Mouse (Mus musculus): ENCODE results near the gene Olfr1410. TPM values are rescaled to one million over a fixed set of nuclear protein-coding genes. Genes with fewer than 3 reads are reported as not detected.
A peak's percentile ranks its signal among the peaks of the same experiment; 100 is the strongest.

Gene Olfr1410
- polyA plus RNA-seq (2015; fragmentation: Nextera tagmentation; extraction: Ambion mirVana), result not detected in 2 replicates

DNA sequence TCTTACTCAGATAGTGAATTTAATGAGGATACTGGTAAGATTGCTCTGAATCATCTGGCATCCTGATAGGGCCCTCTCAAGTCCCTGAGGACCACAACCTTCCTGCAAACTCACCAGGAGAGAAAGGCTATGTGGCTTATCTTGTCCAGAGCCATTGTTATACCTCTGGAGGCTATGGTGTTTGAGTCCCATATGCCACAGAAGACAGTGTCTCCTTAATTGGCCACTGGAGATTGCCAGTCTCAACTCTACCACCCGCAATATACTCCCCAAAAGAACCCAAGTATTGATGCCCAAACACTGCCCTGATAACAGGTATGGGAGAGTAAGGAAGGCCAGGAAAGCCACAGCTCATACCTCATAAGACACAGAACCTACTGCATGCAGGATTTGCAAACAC, at the start of gene Olfr1410:
TSS of gene Olfr1410 (plus strand) at position 301 of the 400 bp plus-strand sequence.
- WGBS, result 81% methylated on average over 1 of the region's 1 CpGs
- Histone ChIP-seq H3K9me3 (ENCODE audit: control insufficient read depth) (no peaks in the 10 kb centered on the region), H3K9ac (ENCODE audit: low read depth, low read length) (no peak within 1 kb of the TSS), H3K4me1 (replicated peaks; ENCODE audit: control insufficient read depth, insufficient read depth, low read length) (no peaks in the 10 kb centered on the region), H3K4me3 (ENCODE audit: low read depth, low read length) (no peak within 1 kb of the TSS), H3K27ac (ENCODE audit: low read depth, low read length) (no peak within 1 kb of the TSS), H3K36me3 (ENCODE audit: control insufficient read depth, insufficient read depth) (no peaks in the 10 kb centered on the region), H3K27me3 (replicated peaks; ENCODE audit: control insufficient read depth, insufficient read depth, low read length) (no peaks in the 10 kb centered on the region), H3K4me2 (replicated peaks; ENCODE audit: low read depth) (no peak within 1 kb of the TSS)
- ATAC-seq, result no peak
- no peak for TF ChIP-seq CTCF (IDR thresholded peaks at IDR 0.05; ENCODE audit: low read depth)

DNA sequence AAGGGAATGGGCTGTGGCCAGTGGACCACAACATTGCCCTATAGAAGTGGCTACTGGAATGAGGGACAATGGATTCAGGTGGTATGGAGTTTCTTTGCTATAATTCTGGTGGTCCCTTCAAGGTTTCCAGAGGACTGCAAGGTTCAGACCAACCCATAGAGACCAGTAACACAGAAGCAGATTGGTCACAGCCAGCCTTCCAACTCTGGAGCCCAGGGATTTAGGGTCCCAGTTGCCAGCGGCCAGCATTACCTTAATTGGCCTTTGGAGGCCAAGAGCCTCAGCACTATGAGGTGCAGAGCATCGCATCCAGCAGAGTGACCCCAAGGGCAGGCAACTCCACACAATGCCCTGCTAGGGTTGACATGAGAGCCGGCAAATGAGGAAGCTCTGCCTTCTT, 34.6 kb upstream of the Olfr1410 start, which contains the start of gene Olfr1413:
TSS of gene Olfr1413 (plus strand) at position 301 of the 400 bp plus-strand sequence.
- Histone ChIP-seq H3K36me3 (ENCODE audit: control insufficient read depth, insufficient read depth) (no peaks in the 10 kb centered on the region), H3K4me2 (replicated peaks; ENCODE audit: low read depth) (no peak within 1 kb of the TSS), H3K9ac (ENCODE audit: low read depth, low read length) (no peak within 1 kb of the TSS), H3K4me1 (replicated peaks; ENCODE audit: control insufficient read depth, insufficient read depth, low read length) (no peaks in the 10 kb centered on the region), H3K27ac (ENCODE audit: low read depth, low read length) (no peak within 1 kb of the TSS), H3K9me3 (ENCODE audit: control insufficient read depth) (no peaks in the 10 kb centered on the region), H3K27me3 (replicated peaks; ENCODE audit: control insufficient read depth, insufficient read depth, low read length) (no peaks in the 10 kb centered on the region), H3K4me3 (ENCODE audit: low read depth, low read length) (no peak within 1 kb of the TSS)
- no peak for ATAC-seq
- no peak for TF ChIP-seq CTCF (IDR thresholded peaks at IDR 0.05; ENCODE audit: low read depth)
- WGBS, result 82% methylated on average over 3 of the region's 3 CpGs

DNA sequence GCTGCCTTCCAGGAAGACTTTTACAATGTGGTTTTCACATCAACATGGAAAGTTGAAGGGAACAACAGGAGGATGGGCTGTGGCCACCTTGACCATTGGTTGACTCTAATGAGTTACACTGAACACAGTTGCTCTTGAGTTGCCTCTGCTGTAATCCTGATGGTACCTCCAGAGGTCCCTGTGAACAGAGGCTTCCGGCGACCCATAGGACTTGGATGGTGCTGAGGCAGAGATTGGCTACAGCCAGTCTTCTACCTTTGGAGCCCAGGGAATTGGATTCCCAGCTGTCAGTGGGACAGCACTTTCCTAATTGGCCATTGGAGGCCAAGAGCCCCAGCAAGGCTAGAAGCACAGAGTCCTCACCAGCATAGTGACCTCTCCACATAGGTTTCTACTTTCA, 20.1 kb upstream of the Olfr1410 start, which contains the start of gene Olfr1412:
TSS of gene Olfr1412 (plus strand) at position 301 of the 400 bp plus-strand sequence.
- Histone ChIP-seq H3K4me1 (replicated peaks; ENCODE audit: control insufficient read depth, insufficient read depth, low read length) (no peaks in the 10 kb centered on the region), H3K9me3 (ENCODE audit: control insufficient read depth) (no peaks in the 10 kb centered on the region), H3K36me3 (ENCODE audit: control insufficient read depth, insufficient read depth) (no peaks in the 10 kb centered on the region), H3K4me2 (replicated peaks; ENCODE audit: low read depth) (no peak within 1 kb of the TSS), H3K27me3 (replicated peaks; ENCODE audit: control insufficient read depth, insufficient read depth, low read length) (no peaks in the 10 kb centered on the region), H3K4me3 (ENCODE audit: low read depth, low read length) (no peak within 1 kb of the TSS), H3K27ac (ENCODE audit: low read depth, low read length) (no peak within 1 kb of the TSS), H3K9ac (ENCODE audit: low read depth, low read length) (no peak within 1 kb of the TSS)
- 83% methylated on average over 2 of the region's 2 CpGs for WGBS
- no peak for TF ChIP-seq CTCF (IDR thresholded peaks at IDR 0.05; ENCODE audit: low read depth)
- ATAC-seq, result no peak

DNA sequence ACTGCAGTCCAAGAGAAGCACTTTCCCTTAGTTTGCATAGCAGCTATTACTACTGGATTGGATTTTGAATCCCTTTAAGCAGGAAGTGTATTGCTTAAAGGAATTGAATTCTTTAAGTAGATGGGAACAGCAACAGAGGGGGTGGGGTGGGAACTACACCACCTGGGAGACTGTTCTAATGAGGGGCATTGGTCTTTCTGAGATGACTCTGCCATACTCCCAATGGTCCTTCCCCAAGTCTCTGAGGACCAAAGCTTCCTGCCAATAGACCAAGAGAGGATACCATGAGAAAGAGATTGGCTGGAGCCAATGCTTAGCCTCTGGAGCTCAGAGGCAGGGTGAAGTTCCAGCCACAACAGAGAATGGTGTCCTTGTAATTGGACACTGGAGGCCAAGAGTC, 11.5 kb upstream of the Olfr1410 start, which contains the start of gene Olfr1411:
TSS of gene Olfr1411 (plus strand) at position 301 of the 400 bp plus-strand sequence.
- Histone ChIP-seq H3K36me3 (ENCODE audit: control insufficient read depth, insufficient read depth) (no peaks in the 10 kb centered on the region), H3K9me3 (ENCODE audit: control insufficient read depth) (no peaks in the 10 kb centered on the region), H3K4me1 (replicated peaks; ENCODE audit: control insufficient read depth, insufficient read depth, low read length) (no peaks in the 10 kb centered on the region), H3K4me3 (ENCODE audit: low read depth, low read length) (no peak within 1 kb of the TSS), H3K27me3 (replicated peaks; ENCODE audit: control insufficient read depth, insufficient read depth, low read length) (no peaks in the 10 kb centered on the region), H3K27ac (ENCODE audit: low read depth, low read length) (no peak within 1 kb of the TSS), H3K9ac (ENCODE audit: low read depth, low read length) (no peak within 1 kb of the TSS), H3K4me2 (replicated peaks; ENCODE audit: low read depth) (no peak within 1 kb of the TSS)
- no peak for ATAC-seq
- no peak for TF ChIP-seq CTCF (IDR thresholded peaks at IDR 0.05; ENCODE audit: low read depth)

DNA sequence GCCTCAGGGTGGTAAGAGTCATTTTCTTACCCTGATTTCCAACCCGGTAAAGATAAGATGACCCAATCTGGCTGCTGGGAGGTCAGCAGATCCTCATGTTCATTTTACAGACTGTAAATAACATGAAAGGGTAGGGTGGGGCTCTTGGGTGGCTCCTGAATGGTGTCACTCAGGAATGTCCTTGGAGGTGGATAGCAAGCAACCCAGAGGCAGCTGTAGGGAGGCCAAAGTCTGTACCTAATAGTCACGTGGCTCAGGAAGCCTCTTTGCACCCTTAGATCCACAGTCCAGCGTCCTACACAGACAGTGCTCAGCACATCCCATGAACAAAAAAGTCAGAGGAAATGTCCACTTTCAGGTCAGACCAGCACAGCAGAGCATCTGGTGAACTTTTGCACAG, 9.6 kb upstream of the Olfr1410 start:
- Histone ChIP-seq H3K27me3 (replicated peaks; ENCODE audit: control insufficient read depth, insufficient read depth, low read length) (no peaks in the 10 kb centered on the region), H3K4me2 (replicated peaks; ENCODE audit: low read depth) (no peak overlapping the region), H3K4me1 (replicated peaks; ENCODE audit: control insufficient read depth, insufficient read depth, low read length) (no peaks in the 10 kb centered on the region), H3K9me3 (ENCODE audit: control insufficient read depth) (no peaks in the 10 kb centered on the region), H3K27ac (ENCODE audit: low read depth, low read length) (no peak overlapping the region), H3K36me3 (ENCODE audit: control insufficient read depth, insufficient read depth) (no peaks in the 10 kb centered on the region), H3K9ac (ENCODE audit: low read depth, low read length) (no peak overlapping the region), H3K4me3 (ENCODE audit: low read depth, low read length) (no peak overlapping the region)
- 57% methylated on average over 3 of the region's 3 CpGs for WGBS
- no peak for TF ChIP-seq CTCF (IDR thresholded peaks at IDR 0.05; ENCODE audit: low read depth)
- no peak for ATAC-seq

DNA sequence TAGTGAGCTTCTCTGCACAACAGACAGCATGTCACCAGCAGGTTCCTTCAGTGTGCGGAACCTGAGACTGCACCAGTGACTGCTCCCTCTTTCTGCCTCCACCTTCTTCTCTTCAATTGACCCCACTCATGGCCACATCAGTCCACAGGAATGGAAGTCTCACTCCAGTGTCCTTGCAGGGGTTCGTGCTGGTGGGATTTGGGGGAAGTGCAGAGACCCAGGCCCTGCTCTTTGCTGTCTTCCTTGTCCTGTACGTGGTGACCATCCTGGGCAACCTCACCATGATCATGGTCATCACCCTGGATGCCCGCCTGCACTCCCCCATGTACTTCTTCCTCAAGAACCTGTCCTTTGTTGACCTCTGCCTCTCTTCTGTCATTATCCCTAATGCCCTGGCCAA, 2.1 kb downstream of the Olfr1410 start:
- no peak for TF ChIP-seq CTCF (IDR thresholded peaks at IDR 0.05; ENCODE audit: low read depth)
- Histone ChIP-seq H3K9me3 (ENCODE audit: control insufficient read depth) (no peaks in the 10 kb centered on the region), H3K27ac (ENCODE audit: low read depth, low read length) (no peak overlapping the region), H3K27me3 (replicated peaks; ENCODE audit: control insufficient read depth, insufficient read depth, low read length) (no peaks in the 10 kb centered on the region), H3K4me3 (ENCODE audit: low read depth, low read length) (no peak overlapping the region), H3K36me3 (ENCODE audit: control insufficient read depth, insufficient read depth) (no peaks in the 10 kb centered on the region), H3K4me2 (replicated peaks; ENCODE audit: low read depth) (no peak overlapping the region), H3K4me1 (replicated peaks; ENCODE audit: control insufficient read depth, insufficient read depth, low read length) (no peaks in the 10 kb centered on the region), H3K9ac (ENCODE audit: low read depth, low read length) (no peak overlapping the region)
- no peak for ATAC-seq
- 78% methylated on average over 4 of the region's 4 CpGs for WGBS

DNA sequence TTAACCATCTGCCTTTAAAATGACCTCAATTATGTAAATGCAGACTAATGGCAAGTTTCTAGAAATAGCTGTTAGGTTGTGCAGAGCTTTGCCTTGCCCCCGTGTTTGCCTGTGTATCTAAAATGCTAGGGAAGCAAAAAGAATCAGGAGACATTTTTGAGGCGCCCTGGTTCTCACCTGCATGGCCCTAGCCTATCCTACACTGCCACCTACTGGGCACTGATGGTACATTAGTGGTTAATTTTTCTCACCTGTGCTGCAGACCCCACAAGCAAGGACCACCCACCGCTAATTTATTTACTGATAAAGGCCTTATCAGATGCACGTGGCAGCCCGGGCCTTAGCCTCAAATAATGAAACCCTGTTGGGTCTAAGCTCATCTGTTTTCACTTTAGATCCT, 5.4 kb downstream of the Olfr1410 start:
- Histone ChIP-seq H3K27me3 (replicated peaks; ENCODE audit: control insufficient read depth, insufficient read depth, low read length) (no peaks in the 10 kb centered on the region), H3K4me2 (replicated peaks; ENCODE audit: low read depth) (no peak overlapping the region), H3K4me3 (ENCODE audit: low read depth, low read length) (no peak overlapping the region), H3K9ac (ENCODE audit: low read depth, low read length) (no peak overlapping the region), H3K27ac (ENCODE audit: low read depth, low read length) (no peak overlapping the region), H3K4me1 (replicated peaks; ENCODE audit: control insufficient read depth, insufficient read depth, low read length) (no peaks in the 10 kb centered on the region), H3K9me3 (ENCODE audit: control insufficient read depth) (no peaks in the 10 kb centered on the region), H3K36me3 (ENCODE audit: control insufficient read depth, insufficient read depth) (no peaks in the 10 kb centered on the region)
- no peak for ATAC-seq
- 4% methylated on average over 5 of the region's 5 CpGs for WGBS
- TF ChIP-seq CTCF (IDR thresholded peaks at IDR 0.05; ENCODE audit: low read depth), result peak; percentile 92
